Mouse (Mus musculus): ENCODE results near the gene Aldh1a1. TPM values are rescaled to one million over a fixed set of nuclear protein-coding genes. Genes with fewer than 3 reads are reported as not detected.
A peak's percentile ranks its signal among the peaks of the same experiment; 100 is the strongest.

Aldh1a1 gene
- 3.3 and 3.5 TPM in 2 replicates for polyA plus RNA-seq (2015; fragmentation: Nextera tagmentation; extraction: Ambion mirVana)

GRCm38 (mm10) chr19:20492491-20492890 is at the start of gene Aldh1a1:
Aldh1a1 (plus strand) TSS chr19:20492715.
- H3K27me3 ChIP-seq = no peaks in the 10 kb centered on the region
- no peak within 1 kb of the TSS for H3K4me3 ChIP-seq
- H3K36me3 ChIP-seq = no peaks in the 10 kb centered on the region
- WGBS = 83% methylated on average over 2 of the region's 2 CpGs
- no peak within 1 kb of the TSS for H3K9ac ChIP-seq
- H3K4me2 ChIP-seq = no peak within 1 kb of the TSS
- no peaks in the 10 kb centered on the region for H3K4me1 ChIP-seq (replicated peaks)
- no peak for ATAC-seq (ENCODE audit: low FRiP score, low read depth)
- no peak within 1 kb of the TSS for H3K27ac ChIP-seq (replicated peaks)
- H3K9me3 ChIP-seq = no peaks in the 10 kb centered on the region

GRCm38 (mm10) chr19:20447807-20448206 is 44.7 kb upstream of the Aldh1a1 start:
- Histone ChIP-seq H3K27ac (replicated peaks) (no peak overlapping the region), H3K4me2 (no peak overlapping the region), H3K9me3 (no peaks in the 10 kb centered on the region), H3K36me3 (no peaks in the 10 kb centered on the region), H3K27me3 (no peaks in the 10 kb centered on the region), H3K9ac (no peak overlapping the region), H3K4me3 (no peak overlapping the region), H3K4me1 (replicated peaks) (no peaks in the 10 kb centered on the region)
- ATAC-seq (ENCODE audit: low FRiP score, low read depth) = no peak
- 78% methylated on average over 2 of the region's 2 CpGs for WGBS

- 0 out of 2 replicates have a peak, but pooled peaks have one; percentile 54 for ATAC-seq (ENCODE audit: low FRiP score, low read depth)
- H3K27ac ChIP-seq (replicated peaks) = no peak overlapping the region
Measured at GRCm38 (mm10) chr19:20449546-20449945, 43.0 kb upstream of the Aldh1a1 start.

GRCm38 (mm10) chr19:20451045-20451444 is 41.5 kb upstream of the Aldh1a1 start:
- no peak for ATAC-seq (ENCODE audit: low FRiP score, low read depth)
- Histone ChIP-seq H3K4me2 (no peak overlapping the region), H3K9me3 (no peaks in the 10 kb centered on the region), H3K4me1 (replicated peaks) (no peaks in the 10 kb centered on the region), H3K9ac (no peak overlapping the region), H3K27me3 (no peaks in the 10 kb centered on the region), H3K36me3 (no peaks in the 10 kb centered on the region), H3K27ac (replicated peaks) (no peak overlapping the region), H3K4me3 (no peak overlapping the region)
- WGBS = 86% methylated on average over 7 of the region's 7 CpGs

More at GRCm38 (mm10) chr19:20449546-20449945, 43.0 kb upstream of the Aldh1a1 start:
- no peaks in the 10 kb centered on the region for H3K27me3 ChIP-seq
- H3K9me3 ChIP-seq = no peaks in the 10 kb centered on the region
- H3K4me2 ChIP-seq = no peak overlapping the region
- H3K36me3 ChIP-seq = no peaks in the 10 kb centered on the region
- no peak overlapping the region for H3K4me3 ChIP-seq
- H3K4me1 ChIP-seq (replicated peaks) = no peaks in the 10 kb centered on the region
- no peak overlapping the region for H3K9ac ChIP-seq

- WGBS = 80% methylated on average over 1 of the region's 1 CpGs
- no peak overlapping the region for H3K27ac ChIP-seq (replicated peaks)
- no peaks in the 10 kb centered on the region for H3K4me1 ChIP-seq (replicated peaks)
- ATAC-seq (ENCODE audit: low FRiP score, low read depth) = no peak
- no peaks in the 10 kb centered on the region for H3K9me3 ChIP-seq
- no peak overlapping the region for H3K9ac ChIP-seq
- H3K27me3 ChIP-seq = no peaks in the 10 kb centered on the region
- H3K4me2 ChIP-seq = no peak overlapping the region
- H3K36me3 ChIP-seq = no peaks in the 10 kb centered on the region
- no peak overlapping the region for H3K4me3 ChIP-seq
Measured at GRCm38 (mm10) chr19:20484497-20484896, 8.0 kb upstream of the Aldh1a1 start.

- WGBS = 61% methylated on average over 4 of the region's 4 CpGs
- Histone ChIP-seq H3K27ac (replicated peaks) (no peak overlapping the region), H3K4me2 (no peak overlapping the region), H3K9me3 (no peaks in the 10 kb centered on the region), H3K27me3 (no peaks in the 10 kb centered on the region), H3K9ac (no peak overlapping the region), H3K36me3 (no peaks in the 10 kb centered on the region), H3K4me3 (no peak overlapping the region), H3K4me1 (replicated peaks) (no peaks in the 10 kb centered on the region)
- no peak for ATAC-seq (ENCODE audit: low FRiP score, low read depth)
Measured at GRCm38 (mm10) chr19:20491950-20492349, 565 bp upstream of the Aldh1a1 start.

- no peak for ATAC-seq (ENCODE audit: low FRiP score, low read depth)
- Histone ChIP-seq H3K4me2 (no peak overlapping the region), H3K9me3 (no peaks in the 10 kb centered on the region), H3K4me1 (replicated peaks) (no peaks in the 10 kb centered on the region), H3K4me3 (no peak overlapping the region), H3K9ac (no peak overlapping the region), H3K36me3 (no peaks in the 10 kb centered on the region), H3K27me3 (no peaks in the 10 kb centered on the region), H3K27ac (replicated peaks) (no peak overlapping the region)
Measured at GRCm38 (mm10) chr19:20496476-20496875, 4.0 kb downstream of the Aldh1a1 start.

- no peaks in the 10 kb centered on the region for H3K4me1 ChIP-seq (replicated peaks)
- H3K4me3 ChIP-seq = no peak overlapping the region
- H3K27ac ChIP-seq (replicated peaks) = no peak overlapping the region
- H3K27me3 ChIP-seq = no peaks in the 10 kb centered on the region
- H3K4me2 ChIP-seq = no peak overlapping the region
- no peaks in the 10 kb centered on the region for H3K9me3 ChIP-seq
- no peak overlapping the region for H3K9ac ChIP-seq
- no peaks in the 10 kb centered on the region for H3K36me3 ChIP-seq
- no peak for ATAC-seq (ENCODE audit: low FRiP score, low read depth)
Measured at GRCm38 (mm10) chr19:20505359-20505758, 12.8 kb downstream of the Aldh1a1 start.

- WGBS = 13% methylated on average over 9 of the region's 9 CpGs
- ATAC-seq (ENCODE audit: low FRiP score, low read depth) = no peak
- H3K4me3 ChIP-seq = no peak overlapping the region
- H3K27me3 ChIP-seq = no peaks in the 10 kb centered on the region
- no peaks in the 10 kb centered on the region for H3K4me1 ChIP-seq (replicated peaks)
- no peak overlapping the region for H3K27ac ChIP-seq (replicated peaks)
- no peak overlapping the region for H3K4me2 ChIP-seq
- H3K9ac ChIP-seq = no peak overlapping the region
- H3K36me3 ChIP-seq = no peaks in the 10 kb centered on the region
- H3K9me3 ChIP-seq = no peaks in the 10 kb centered on the region
Measured at GRCm38 (mm10) chr19:20506936-20507615, 14.6 kb downstream of the Aldh1a1 start.

GRCm38 (mm10) chr19:20508609-20509008 is 16.1 kb downstream of the Aldh1a1 start:
- no peaks in the 10 kb centered on the region for H3K36me3 ChIP-seq
- no peaks in the 10 kb centered on the region for H3K4me1 ChIP-seq (replicated peaks)
- H3K4me2 ChIP-seq = no peak overlapping the region
- H3K4me3 ChIP-seq = no peak overlapping the region
- no peaks in the 10 kb centered on the region for H3K27me3 ChIP-seq
- 21% methylated on average over 4 of the region's 4 CpGs for WGBS
- no peaks in the 10 kb centered on the region for H3K9me3 ChIP-seq
- no peak for ATAC-seq (ENCODE audit: low FRiP score, low read depth)
- H3K27ac ChIP-seq (replicated peaks) = no peak overlapping the region
- no peak overlapping the region for H3K9ac ChIP-seq

- Histone ChIP-seq H3K4me1 (replicated peaks) (no peaks in the 10 kb centered on the region), H3K9ac (no peak overlapping the region)
Measured at GRCm38 (mm10) chr19:20511971-20512370, 19.5 kb downstream of the Aldh1a1 start.

GRCm38 (mm10) chr19:20513181-20513580 is 20.7 kb downstream of the Aldh1a1 start:
- H3K4me2 ChIP-seq = no peak overlapping the region
- WGBS = 84% methylated on average over 2 of the region's 2 CpGs
- H3K9ac ChIP-seq = no peak overlapping the region
- H3K4me3 ChIP-seq = no peak overlapping the region
- H3K27me3 ChIP-seq = no peaks in the 10 kb centered on the region
- no peaks in the 10 kb centered on the region for H3K4me1 ChIP-seq (replicated peaks)
- ATAC-seq (ENCODE audit: low FRiP score, low read depth) = no peak
- H3K27ac ChIP-seq (replicated peaks) = no peak overlapping the region
- H3K9me3 ChIP-seq = no peaks in the 10 kb centered on the region
- no peaks in the 10 kb centered on the region for H3K36me3 ChIP-seq

More at GRCm38 (mm10) chr19:20511971-20512370, 19.5 kb downstream of the Aldh1a1 start:
- Histone ChIP-seq H3K27ac (replicated peaks) (no peak overlapping the region), H3K27me3 (no peaks in the 10 kb centered on the region), H3K4me2 (no peak overlapping the region), H3K36me3 (no peaks in the 10 kb centered on the region), H3K9me3 (no peaks in the 10 kb centered on the region), H3K4me3 (no peak overlapping the region)
- ATAC-seq (ENCODE audit: low FRiP score, low read depth) = no peak
- 88% methylated on average over 2 of the region's 2 CpGs for WGBS

Measured in hindbrain, embryonic 15.5 days (tissue).